Mouse (Mus musculus) lung, postnatal 0 days (tissue): Measurements from ENCODE around the gene Adamts13. TPM values are rescaled to one million over a fixed set of nuclear protein-coding genes. Genes with fewer than 3 reads are reported as not detected.

Source experiments
- ATAC-seq: fragments of 200-750 bp; cut with Nextera tagmentation; 2 replicates; pipeline ENCODE4 v1.8.0; 2017; ENCODE audit warnings: moderate library complexity
- DNase-seq: peaks from one replicate; pipeline ENCODE4 v3.0.0-alpha.2; 2016; ENCODE audit warnings: low spot score
- H3K27ac ChIP-seq: fragments of 300-500 bp; sonication (generic); 2 replicates; pipeline ENCODE4 v1.5.1; 2014; ENCODE audit warnings: antibody characterized with exemption, mild to moderate bottlenecking, low read length, mixed read lengths
- H3K27me3 ChIP-seq: fragments of 300-500 bp; sonication (generic); replicated peaks from 2 replicates; pipeline ENCODE4 v1.6.1; 2014; ENCODE audit warnings: low read length, mixed read lengths; ENCODE audit not compliant: insufficient read depth
- H3K36me3 ChIP-seq: fragments of 300-500 bp; sonication (generic); 2 replicates; pipeline ENCODE4 v1.6.1; 2014; ENCODE audit warnings: low read length, mixed read lengths; ENCODE audit not compliant: insufficient read depth
- H3K4me1 ChIP-seq: fragments of 300-500 bp; sonication (generic); 2 replicates; pipeline ENCODE4 v1.6.1; 2014; ENCODE audit warnings: antibody characterized with exemption, low read depth, low read length, mixed read lengths; ENCODE audit not compliant: insufficient read depth
- H3K4me2 ChIP-seq: fragments of 300-500 bp; sonication (generic); replicated peaks from 2 replicates; pipeline ENCODE4 v1.6.1; 2014; ENCODE audit warnings: low read depth, mild to moderate bottlenecking, low read length, moderate library complexity, mixed read lengths
- H3K4me3 ChIP-seq: fragments of 300-500 bp; sonication (generic); 2 replicates; pipeline ENCODE4 v1.5.1; 2014; ENCODE audit warnings: low read depth, low read length
- H3K9ac ChIP-seq: fragments of 300-500 bp; sonication (generic); replicated peaks from 2 replicates; pipeline ENCODE4 v1.6.1; 2014; ENCODE audit warnings: low read depth, mild to moderate bottlenecking
- H3K9me3 ChIP-seq: fragments of 300-500 bp; sonication (generic); 2 replicates; pipeline ENCODE4 v1.6.1; 2016; ENCODE audit warnings: low read length, mixed read lengths
- CTCF ChIP-seq: IDR thresholded peaks from 2 replicates; pipeline ENCODE4 v1.5.1; 2016; ENCODE audit warnings: antibody characterized with exemption, mild to moderate bottlenecking
- EP300 ChIP-seq: IDR thresholded peaks from 2 replicates; pipeline ENCODE4 v1.6.1; 2016; ENCODE audit warnings: antibody characterized with exemption, mild to moderate bottlenecking, control low read depth
- WGBS: fragments of 180-500 bp; shearing (Covaris S2); extraction: QIAGEN DNeasy Blood & Tissue Kit; methylation state at CpG from one replicate; pipeline ENCODE4 v1.1.7; 2014; 5-methylcytosine and 5-hydroxymethylcytosine counted together
- polyA plus RNA-seq: library from polyadenylated mRNA; unstranded; fragments of >200 nt; fragmentation: Nextera tagmentation; extraction: Ambion mirVana; gene quantifications from 2 replicates; pipeline ENCODE4 v1.2.1, GENCODE M21; 2015

The Adamts13 gene
- polyA plus RNA-seq, 1 experiment from 2014 or later, result 0.26 TPM

DNA sequence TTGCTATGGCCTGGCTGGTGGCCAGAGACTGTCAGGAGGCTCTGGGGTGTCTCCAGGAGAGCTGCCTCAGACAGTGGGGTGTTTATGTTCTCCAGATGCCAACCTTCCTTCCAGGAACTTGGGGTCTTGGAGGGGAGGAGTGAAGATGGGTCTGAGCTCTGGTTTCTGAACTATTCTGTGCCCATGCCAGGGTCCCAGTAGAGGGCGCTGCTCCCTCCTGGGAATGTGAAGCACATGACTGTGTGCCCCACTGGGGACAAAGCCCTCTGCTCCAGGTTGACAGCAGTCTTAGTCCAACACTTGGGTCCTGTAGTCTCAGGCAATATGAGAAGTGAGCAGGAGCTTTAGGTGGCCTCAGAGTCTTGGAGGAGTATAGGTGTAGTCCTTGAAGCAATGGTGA, 66.1 kb downstream of the Adamts13 start:
- no peaks in the 10 kb centered on the region for H3K4me1 ChIP-seq
- H3K36me3 ChIP-seq, result no peaks in the 10 kb centered on the region
- no peak for DNase-seq
- no peak overlapping the region for H3K27ac ChIP-seq
- no peaks in the 10 kb centered on the region for H3K27me3 ChIP-seq
- WGBS, result 23% methylated on average over 1 of the region's 1 CpGs
- no peak for ATAC-seq
- no peak overlapping the region for H3K4me2 ChIP-seq
- no peak overlapping the region for H3K4me3 ChIP-seq
- no peaks in the 10 kb centered on the region for H3K9me3 ChIP-seq
- TF ChIP-seq CTCF, result peak; percentile 53
- TF ChIP-seq EP300, result no peak
- H3K9ac ChIP-seq, result no peak overlapping the region

DNA sequence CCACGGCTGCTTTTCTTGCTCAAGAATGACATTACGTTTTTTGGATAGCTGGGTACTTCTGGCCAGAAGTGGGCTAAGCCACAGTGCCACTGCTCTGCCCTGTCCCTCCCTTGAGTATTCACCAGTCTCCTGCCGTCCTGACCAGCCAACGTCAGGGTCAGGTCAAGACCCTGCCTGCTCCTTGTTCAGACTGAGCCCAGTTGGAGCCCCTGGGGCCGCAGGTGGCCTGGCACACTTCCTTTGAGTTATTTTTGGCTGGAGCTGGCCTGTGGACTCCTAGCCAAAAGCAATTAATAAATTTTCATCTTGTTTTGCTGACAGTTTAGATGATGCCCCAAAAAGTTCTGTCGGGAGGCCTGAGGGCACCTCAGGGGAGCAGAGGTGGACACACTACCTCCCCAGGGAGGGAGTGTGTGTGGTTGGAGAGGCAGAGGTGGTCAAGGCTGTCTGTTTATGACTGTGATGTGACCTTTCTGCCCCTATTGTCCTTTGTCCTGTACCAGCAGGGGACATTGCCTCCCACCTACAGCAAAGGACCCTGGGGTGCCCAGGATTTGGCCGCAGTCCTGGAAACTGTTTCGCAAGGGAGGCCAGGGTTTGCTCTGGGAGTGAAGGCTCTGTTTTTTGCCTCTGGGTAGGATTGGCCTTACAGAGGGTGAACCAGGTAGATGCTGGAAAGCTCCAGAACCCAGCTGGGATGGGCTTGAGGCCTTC, 69.1 kb downstream of the Adamts13 start:
- ATAC-seq (no peak), DNase-seq (no peak)
- 68% methylated on average over 8 of the region's 8 CpGs for WGBS
- no peaks in the 10 kb centered on the region for H3K4me1 ChIP-seq
- H3K27ac ChIP-seq, result no peak overlapping the region
- H3K4me3 ChIP-seq, result no peak overlapping the region
- H3K4me2 ChIP-seq, result no peak overlapping the region
- no peaks in the 10 kb centered on the region for H3K9me3 ChIP-seq
- no peak overlapping the region for H3K9ac ChIP-seq
- no peak for TF ChIP-seq EP300
- TF ChIP-seq CTCF, result no peak
- no peaks in the 10 kb centered on the region for H3K27me3 ChIP-seq
- H3K36me3 ChIP-seq, result no peaks in the 10 kb centered on the region

DNA sequence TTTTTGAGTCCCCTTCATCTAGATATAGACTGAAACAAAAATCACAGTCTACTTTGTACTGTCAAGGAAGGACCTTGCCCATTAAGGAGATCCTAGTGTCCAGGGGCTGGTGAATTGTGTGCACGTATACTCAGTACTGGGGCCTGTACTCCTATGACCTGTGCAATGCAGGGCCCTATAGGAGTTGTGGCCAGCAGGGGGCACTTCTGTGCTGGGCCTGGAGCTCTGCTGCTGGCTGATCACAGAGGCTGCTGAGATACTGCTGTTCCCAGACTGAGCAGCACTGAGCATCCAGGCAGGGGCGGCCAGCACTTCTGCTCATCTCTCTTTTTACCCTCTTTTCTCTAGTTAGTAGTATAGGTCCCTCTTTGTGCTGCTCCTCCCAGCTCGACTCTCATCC, 70.2 kb downstream of the Adamts13 start:
- Histone ChIP-seq H3K36me3 (no peaks in the 10 kb centered on the region), H3K4me1 (no peaks in the 10 kb centered on the region), H3K27ac (0 out of 2 replicates have a peak overlapping the region, but pooled peaks have one; percentile 38), H3K4me3 (no peak overlapping the region), H3K4me2 (no peak overlapping the region), H3K9ac (no peak overlapping the region), H3K27me3 (no peaks in the 10 kb centered on the region), H3K9me3 (no peaks in the 10 kb centered on the region)
- DNase-seq (peak; percentile 89), ATAC-seq (peak; percentile 78)
- TF ChIP-seq EP300 (no peak), CTCF (peak; percentile 96)
- WGBS, result 27% methylated on average over 3 of the region's 3 CpGs

DNA sequence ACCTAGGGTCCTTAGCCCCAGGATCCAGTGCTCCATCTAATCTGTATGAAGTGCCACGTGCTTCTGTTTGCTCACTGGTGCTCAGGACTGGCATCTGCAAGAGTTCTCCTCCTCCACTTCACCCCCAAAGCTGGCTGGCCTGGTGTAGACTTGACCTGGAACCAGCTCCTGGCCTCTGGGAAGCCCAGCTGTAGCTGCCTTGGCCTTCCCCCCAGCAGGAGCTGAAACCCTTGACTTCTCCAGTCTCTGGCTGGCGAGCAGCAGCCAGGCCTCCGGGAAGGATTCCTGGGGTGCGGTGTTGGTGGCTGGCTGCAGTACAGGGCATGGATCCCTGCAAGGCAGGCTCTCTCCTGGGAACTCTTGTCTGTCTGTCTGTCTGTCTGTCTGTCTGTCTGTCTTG, 71.0 kb downstream of the Adamts13 start:
- TF ChIP-seq EP300 (no peak), CTCF (no peak)
- Histone ChIP-seq H3K4me3 (no peak overlapping the region), H3K9me3 (no peaks in the 10 kb centered on the region), H3K27me3 (no peaks in the 10 kb centered on the region), H3K9ac (no peak overlapping the region), H3K36me3 (no peaks in the 10 kb centered on the region), H3K4me2 (no peak overlapping the region), H3K27ac (peak overlapping the region; percentile 38; the same call in 1 of the 2 replicates), H3K4me1 (no peaks in the 10 kb centered on the region)
- WGBS, result 52% methylated on average over 4 of the region's 4 CpGs
- DNase-seq (peak; percentile 46), ATAC-seq (peak; percentile 6; the same call in 1 of the 2 replicates)

DNA sequence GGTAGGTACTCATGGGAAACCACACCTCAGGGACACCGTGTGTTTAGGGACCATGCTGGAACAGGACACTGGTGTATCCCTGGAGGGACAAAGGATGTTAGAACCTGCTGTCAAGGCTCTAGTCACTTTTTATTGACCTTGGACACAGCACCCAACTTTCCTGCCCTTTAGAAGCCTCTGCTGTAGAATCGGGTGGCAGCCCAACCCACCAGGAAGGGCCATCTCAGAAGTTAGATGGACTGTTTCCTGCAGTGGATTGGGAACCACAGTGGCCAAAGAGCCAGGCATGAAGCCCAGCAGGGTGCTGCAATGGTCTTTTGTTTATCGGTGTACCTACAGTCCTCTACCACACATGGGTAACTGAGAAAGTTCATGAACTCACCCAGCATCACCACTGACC, 71.4 kb downstream of the Adamts13 start:
- ATAC-seq (no peak), DNase-seq (no peak)
- TF ChIP-seq EP300, result no peak
- no peak for TF ChIP-seq CTCF
- H3K27ac ChIP-seq, result 0 out of 2 replicates have a peak overlapping the region, but pooled peaks have one; percentile 38
- no peak overlapping the region for H3K4me2 ChIP-seq
- H3K4me1 ChIP-seq, result no peaks in the 10 kb centered on the region
- H3K27me3 ChIP-seq, result no peaks in the 10 kb centered on the region
- no peaks in the 10 kb centered on the region for H3K36me3 ChIP-seq
- H3K4me3 ChIP-seq, result no peak overlapping the region
- H3K9ac ChIP-seq, result no peak overlapping the region
- no peaks in the 10 kb centered on the region for H3K9me3 ChIP-seq
- WGBS, result 60% methylated on average over 3 of the region's 3 CpGs

DNA sequence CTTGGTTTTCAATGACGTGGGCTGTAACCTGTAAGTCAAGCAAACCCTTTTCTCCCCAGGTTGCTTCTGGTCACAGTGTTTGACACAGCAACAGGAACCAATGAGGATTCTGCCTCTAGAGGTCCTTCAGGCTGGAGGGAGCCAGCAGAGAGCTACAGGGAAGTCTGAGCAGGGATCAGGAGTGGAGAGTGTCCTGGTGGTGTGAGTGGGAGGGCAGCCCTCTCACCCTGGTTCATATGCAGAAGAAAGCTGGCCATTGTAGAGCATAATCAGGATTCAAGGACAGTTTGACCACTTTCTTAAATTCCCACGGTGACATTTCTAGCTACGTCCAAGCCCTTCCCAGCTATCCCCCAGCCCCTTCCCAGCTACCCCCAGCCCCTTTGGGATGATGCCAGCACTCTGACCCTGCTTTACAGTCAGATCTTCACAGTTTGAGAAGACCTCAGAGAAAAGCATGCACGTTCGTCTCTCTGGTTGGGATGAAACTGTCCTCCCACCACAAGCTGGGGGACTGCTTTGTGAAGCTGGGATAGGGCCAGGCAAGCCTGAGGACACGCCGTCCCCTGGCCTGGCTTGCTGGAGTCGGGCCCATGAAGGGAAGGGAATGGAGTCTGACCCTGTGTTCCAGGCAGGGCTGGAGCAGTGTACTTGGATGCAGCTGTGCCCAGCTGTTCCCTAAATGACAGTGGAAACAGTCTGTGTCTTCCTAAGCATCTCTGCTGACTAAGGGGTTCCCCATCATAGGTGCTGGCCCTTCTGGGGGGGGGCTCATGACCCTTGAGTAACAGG, 73.0 kb downstream of the Adamts13 start:
- Histone ChIP-seq H3K9me3 (no peaks in the 10 kb centered on the region), H3K4me2 (no peak overlapping the region), H3K9ac (no peak overlapping the region), H3K4me1 (no peaks in the 10 kb centered on the region), H3K27ac (peak overlapping the region; percentile 91), H3K36me3 (no peaks in the 10 kb centered on the region), H3K4me3 (no peak overlapping the region), H3K27me3 (no peaks in the 10 kb centered on the region)
- TF ChIP-seq CTCF, result 0 out of 2 replicates have a peak, but pooled peaks have one; percentile 6
- peak; percentile 94 for TF ChIP-seq EP300
- ATAC-seq (peak; percentile 91), DNase-seq (peak; percentile 93)
- 54% methylated on average over 8 of the region's 8 CpGs for WGBS
